Mouse (Mus musculus): ENCODE measurements around the gene Dock2.

- no peak for TF ChIP-seq CTCF (IDR thresholded peaks at IDR 0.05; ENCODE audit: borderline replicate concordance, control insufficient read depth, extremely low read depth, insufficient read depth, low read length, poor library complexity)
- TF ChIP-seq POLR2A (IDR thresholded peaks at IDR 0.05; ENCODE audit: control insufficient read depth, extremely low read depth, insufficient read depth, low read length, poor library complexity) = no peak
These were observed 1.2 kb upstream of the Dock2 start for GRCm38 (mm10) chr11:34784864-34785263.
